Comparison of ENCODE assay signal across 9 mouse cellular contexts in genomic region chr7:100879595-100879994, GRCm38 (mm10). TPM values are rescaled to one million over a fixed set of nuclear protein-coding genes. Genes with fewer than 3 reads are reported as not detected.
DNase-seq lines count a peak whose midpoint lies in the region; ATAC-seq and TF ChIP-seq lines count a peak whose summit lies in the region.
"Had no signal": no experiment of that assay in that cellular context is flagged by ENCODE, and none has a peak within 500 bp of the region (broad histone marks: within the 10 kb centered on the region; RNA-seq: fewer than 3 reads in every experiment).

No protein-coding gene starts in this region.

- ATAC-seq in forebrain, embryonic 16.5 days: peak; percentile 41; the same call in 1 of the 2 replicates
- peak; percentile 41; the same call in 1 of the 2 replicates for ATAC-seq in intestine, postnatal 0 days

- no peak for TF ChIP-seq POLR2A in lung, adult 2 months (IDR thresholded peaks at IDR 0.05; ENCODE audit: borderline replicate concordance, extremely low read depth, low read depth, low read length)

- no peaks in the 10 kb centered on the region for H3K9me3 ChIP-seq in forebrain, embryonic 16.5 days (ENCODE audit: control insufficient read depth, low read length)
- no peaks in the 10 kb centered on the region for H3K9me3 ChIP-seq in intestine, postnatal 0 days (ENCODE audit: control insufficient read depth)
- H3K9me3 ChIP-seq: embryonic facial prominence, embryonic 15.5 days had no signal

- intact Hi-C loops in left cerebral cortex, postnatal 14 days (cut with DNase I): no loop called here
- intact Hi-C loops in left cerebral cortex, postnatal 36 days (cut with DNase I): no loop called here

- H3K4me3 ChIP-seq in forebrain, embryonic 16.5 days (replicated peaks; ENCODE audit: low read length): no peak overlapping the region
- no peak overlapping the region for H3K4me3 ChIP-seq in intestine, postnatal 0 days (ENCODE audit: low read depth, low read length)
- no peak overlapping the region for H3K4me3 ChIP-seq in lung, adult 2 months (replicated peaks; ENCODE audit: extremely low read depth, low read depth, low read length)
- H3K4me3 ChIP-seq: embryonic facial prominence, embryonic 15.5 days had no signal

- 14% methylated on average over 20 of the region's 20 CpGs for WGBS in forebrain, embryonic 16.5 days
- 23% methylated on average over 20 of the region's 20 CpGs for WGBS in intestine, postnatal 0 days
- 27% methylated on average over 20 of the region's 20 CpGs for WGBS in lung, adult 2 months

- no peaks in the 10 kb centered on the region for H3K27me3 ChIP-seq in forebrain, embryonic 16.5 days (replicated peaks; ENCODE audit: control insufficient read depth, insufficient read depth, low read length)
- no peaks in the 10 kb centered on the region for H3K27me3 ChIP-seq in intestine, postnatal 0 days (replicated peaks; ENCODE audit: control insufficient read depth, insufficient read depth, low read length)
- H3K27me3 ChIP-seq: embryonic facial prominence, embryonic 15.5 days had no signal

- TF ChIP-seq CTCF in intestine, postnatal 0 days (IDR thresholded peaks at IDR 0.05; ENCODE audit: low read depth): peak; percentile 83
- no peak for TF ChIP-seq CTCF in lung, adult 2 months (IDR thresholded peaks at IDR 0.05; ENCODE audit: insufficient read depth, low read length)

- H3K36me3 ChIP-seq in forebrain, embryonic 16.5 days (ENCODE audit: control insufficient read depth, insufficient read depth): peaks cover 25% of the 10 kb centered on the region
- H3K36me3 ChIP-seq in intestine, postnatal 0 days (ENCODE audit: control insufficient read depth, insufficient read depth): peaks cover 63% of the 10 kb centered on the region

- H3K9ac ChIP-seq in forebrain, embryonic 16.5 days (replicated peaks; ENCODE audit: low read depth, low read length): no peak overlapping the region
- H3K9ac ChIP-seq in intestine, postnatal 0 days (ENCODE audit: low read depth, low read length): no peak overlapping the region
- H3K9ac ChIP-seq: embryonic facial prominence, embryonic 15.5 days had no signal

- peak; percentile 62 to 64 for DNase-seq in left cerebral cortex, postnatal 14 days (ENCODE audit: low spot score in 2 of 2)
- no peak for DNase-seq in left cerebral cortex, postnatal 36 days (ENCODE audit: low spot score in 2 of 2)
- DNase-seq in adrenal gland, postnatal 4 days (ENCODE audit: low spot score in 2 of 2): peak; percentile 56 to 67
- DNase-seq in lung, adult 2 months: peak; percentile 66
- DNase-seq in ovary, postnatal 14 days (ENCODE audit: low spot score): peak; percentile 72
- DNase-seq in urinary bladder, postnatal 14 days (ENCODE audit: low spot score): peak; percentile 84

- H3K4me2 ChIP-seq in forebrain, embryonic 16.5 days (ENCODE audit: low read length): no peak overlapping the region
- peak overlapping the region; percentile 43; the same call in 1 of the 2 replicates for H3K4me2 ChIP-seq in intestine, postnatal 0 days (replicated peaks; ENCODE audit: low read depth)
- H3K4me2 ChIP-seq: embryonic facial prominence, embryonic 15.5 days had no signal

- H3K4me1 ChIP-seq in forebrain, embryonic 16.5 days (replicated peaks; ENCODE audit: control insufficient read depth, insufficient read depth, low read length): no peaks in the 10 kb centered on the region
- H3K4me1 ChIP-seq in intestine, postnatal 0 days (replicated peaks; ENCODE audit: control insufficient read depth, insufficient read depth, low read length): no peaks in the 10 kb centered on the region
- H3K4me1 ChIP-seq in lung, adult 2 months (ENCODE audit: control insufficient read depth, insufficient read depth, low read length): no peaks in the 10 kb centered on the region; the same call in 1 of the 2 replicates

- no peak overlapping the region for H3K27ac ChIP-seq in forebrain, embryonic 16.5 days (ENCODE audit: low read length)
- H3K27ac ChIP-seq in intestine, postnatal 0 days (ENCODE audit: low read depth, low read length): no peak overlapping the region
- H3K27ac ChIP-seq: embryonic facial prominence, embryonic 15.5 days had no signal

RNA-seq across cellular contexts. Expression of gene Relt, which starts 16.3 kb away (rescaled TPM):
- 10 to 100 TPM in 1 of 2 experiments, 1 to 10 TPM in 1; 9.7 to 10.6 TPM for total RNA-seq in left cerebral cortex, postnatal 14 days (2021)
- 10 to 100 TPM; 15.1 to 17.0 TPM for total RNA-seq in left cerebral cortex, postnatal 36 days (2021)
- total RNA-seq in adrenal gland, postnatal 4 days (2021): 1 to 10 TPM; 5.8 to 6.0 TPM
- polyA plus RNA-seq in forebrain, embryonic 16.5 days (2015; fragmentation: Nextera tagmentation; extraction: Ambion mirVana): 3.9 and 4.8 TPM in 2 replicates
- polyA plus RNA-seq in intestine, postnatal 0 days (2015; fragmentation: Nextera tagmentation; extraction: Ambion mirVana): 0.78 and 1.0 TPM in 2 replicates
- polyA plus RNA-seq in lung, adult 2 months (2012; rRNA removed): 13.1 and 20.0 TPM in 2 replicates

RNA-seq across cellular contexts. Expression of gene Arhgef17, which starts 52.3 kb away (rescaled TPM):
- total RNA-seq in left cerebral cortex, postnatal 14 days (2021): 10 to 100 TPM; 81.3 to 91.6 TPM
- 100 to 1,000 TPM; 128 to 134 TPM for total RNA-seq in left cerebral cortex, postnatal 36 days (2021)
- 10 to 100 TPM; 73.3 to 79.3 TPM for total RNA-seq in adrenal gland, postnatal 4 days (2021)
- 8.5 and 10.2 TPM in 2 replicates for polyA plus RNA-seq in forebrain, embryonic 16.5 days (2015; fragmentation: Nextera tagmentation; extraction: Ambion mirVana)
- polyA plus RNA-seq in intestine, postnatal 0 days (2015; fragmentation: Nextera tagmentation; extraction: Ambion mirVana): 2.0 and 2.5 TPM in 2 replicates
- polyA plus RNA-seq in lung, adult 2 months (2012; rRNA removed): 56.6 and 59.0 TPM in 2 replicates

Comparison
In these comparisons a context has a peak if more than half of its experiments do, and no peak if none do; other contexts are left out.
1. DNase-seq: peak in left cerebral cortex, postnatal 14 days (2 of 2), adrenal gland, postnatal 4 days (2 of 2), lung, adult 2 months (single experiment), ovary, postnatal 14 days (single experiment) and urinary bladder, postnatal 14 days (single experiment); none in left cerebral cortex, postnatal 36 days (0 of 2).